Mouse (Mus musculus) thymus, postnatal 14 days (tissue): ENCODE results near the gene Tbxas1.

ENCODE experiments used
- DNase-seq: peaks from one replicate; pipeline ENCODE4 v3.0.0; 2021

Gene Tbxas1

GRCm38 (mm10) chr6:38966839-38967238, 91.6 kb downstream of the Tbxas1 start:
- DNase-seq = no peak

- no peak for DNase-seq
These were observed 92.1 kb downstream of the Tbxas1 start for GRCm38 (mm10) chr6:38967288-38967687.

GRCm38 (mm10) chr6:38967988-38968387, 92.8 kb downstream of the Tbxas1 start:
- DNase-seq = no peak

GRCm38 (mm10) chr6:38969944-38970740, 94.9 kb downstream of the Tbxas1 start:
- no peak for DNase-seq

- no peak for DNase-seq
These were observed 95.6 kb downstream of the Tbxas1 start for GRCm38 (mm10) chr6:38970759-38971158.

GRCm38 (mm10) chr6:38972826-38973225, 97.6 kb downstream of the Tbxas1 start:
- no peak for DNase-seq

- no peak for DNase-seq
These were observed 98.4 kb downstream of the Tbxas1 start for GRCm38 (mm10) chr6:38973441-38974161.

- no peak for DNase-seq
These were observed 98.9 kb downstream of the Tbxas1 start for GRCm38 (mm10) chr6:38974162-38974525.

- DNase-seq = no peak
These were observed 99.5 kb downstream of the Tbxas1 start for GRCm38 (mm10) chr6:38974536-38975268.

- no peak for DNase-seq
These were observed 100.7 kb downstream of the Tbxas1 start for GRCm38 (mm10) chr6:38975866-38976265.

- DNase-seq = no peak
These were observed 101.2 kb downstream of the Tbxas1 start for GRCm38 (mm10) chr6:38976355-38976754.

- DNase-seq = no peak
These were observed 105.9 kb downstream of the Tbxas1 start for GRCm38 (mm10) chr6:38980921-38981715.

- no peak for DNase-seq
These were observed 106.9 kb downstream of the Tbxas1 start for GRCm38 (mm10) chr6:38982071-38982470.

GRCm38 (mm10) chr6:38982656-38983055, 107.5 kb downstream of the Tbxas1 start:
- DNase-seq = no peak

- DNase-seq = no peak
These were observed 107.9 kb downstream of the Tbxas1 start for GRCm38 (mm10) chr6:38983060-38983459.

GRCm38 (mm10) chr6:38984626-38985025, 109.4 kb downstream of the Tbxas1 start:
- no peak for DNase-seq

GRCm38 (mm10) chr6:38986641-38987040, 111.4 kb downstream of the Tbxas1 start:
- DNase-seq = no peak

GRCm38 (mm10) chr6:38992016-38992415, 116.8 kb downstream of the Tbxas1 start:
- no peak for DNase-seq

GRCm38 (mm10) chr6:38995774-38996173, 120.6 kb downstream of the Tbxas1 start:
- no peak for DNase-seq

GRCm38 (mm10) chr6:38997838-38998237, 122.6 kb downstream of the Tbxas1 start:
- DNase-seq = no peak

- DNase-seq = no peak
These were observed 127.9 kb downstream of the Tbxas1 start for GRCm38 (mm10) chr6:39003126-39003525.

- no peak for DNase-seq
These were observed 128.8 kb downstream of the Tbxas1 start for GRCm38 (mm10) chr6:39004003-39004473.
